Mouse (Mus musculus) right cerebral cortex, postnatal 4 days (tissue): ENCODE data around the gene Zfp512.
"Not testable (repeated sequence)": the region's sequence is repeated elsewhere in the genome, so short reads cannot be mapped to it uniquely, and the experiment has no call there.

Experiments used
- DNase-seq: peaks from one replicate; pipeline ENCODE4 v3.0.0-alpha.2; 2022

Gene Zfp512

DNA sequence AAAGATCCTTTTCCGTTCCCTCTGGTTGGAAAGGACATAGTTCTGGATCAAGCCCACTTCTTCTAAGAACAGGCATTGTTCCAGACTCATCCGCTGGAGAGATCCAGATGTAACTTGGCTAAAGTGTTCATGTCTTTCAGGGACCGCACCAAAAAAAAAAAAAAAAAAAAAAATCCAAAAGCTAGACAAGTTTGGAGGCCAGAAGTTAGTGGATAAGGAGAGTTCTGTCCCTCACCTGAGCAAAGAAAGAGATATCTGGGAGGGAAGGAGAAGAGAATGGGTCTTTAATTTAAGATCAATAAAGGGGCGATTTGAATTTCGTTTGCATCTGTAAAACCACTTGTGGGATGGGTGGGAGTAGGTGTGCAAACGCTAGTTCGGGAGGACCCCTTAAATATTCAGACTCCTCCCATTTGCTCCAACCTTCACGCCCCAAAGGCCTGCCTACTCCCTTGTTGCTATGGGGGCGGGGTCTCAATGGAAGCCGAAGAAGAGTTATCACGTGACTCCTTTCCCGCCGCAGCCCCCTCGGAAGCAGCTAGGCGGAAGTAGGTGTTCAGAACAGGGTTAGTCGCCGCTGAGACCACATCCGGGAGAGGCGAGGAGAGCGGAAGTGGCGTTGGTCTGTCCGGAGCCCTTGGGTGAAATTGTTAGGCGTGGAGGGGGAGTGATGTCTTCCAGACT, at the start of gene Zfp512:
Zfp512 (plus strand) TSS at position 554 of the 684 bp plus-strand sequence.
- DNase-seq = peak; percentile 87

DNA sequence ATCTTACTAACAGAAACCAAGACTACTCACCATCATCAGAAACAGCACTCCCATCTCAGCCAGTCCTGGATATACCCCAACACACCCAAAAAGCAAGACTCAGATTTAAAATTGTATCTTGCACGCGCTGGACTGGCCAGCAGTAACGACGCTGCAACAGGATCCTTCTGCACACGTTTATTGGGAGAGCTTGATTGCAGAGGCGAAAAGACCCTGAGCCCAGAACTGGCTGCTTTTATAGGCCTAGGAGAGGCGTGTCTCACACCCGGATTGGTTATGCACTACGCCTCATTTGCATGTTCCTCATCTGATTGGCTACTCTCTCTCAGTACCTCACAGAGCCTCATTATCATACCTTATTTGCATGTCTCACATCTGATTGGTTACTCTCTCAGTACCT, 17.5 kb upstream of the Zfp512 start:
- not testable (repeated sequence) for DNase-seq

DNA sequence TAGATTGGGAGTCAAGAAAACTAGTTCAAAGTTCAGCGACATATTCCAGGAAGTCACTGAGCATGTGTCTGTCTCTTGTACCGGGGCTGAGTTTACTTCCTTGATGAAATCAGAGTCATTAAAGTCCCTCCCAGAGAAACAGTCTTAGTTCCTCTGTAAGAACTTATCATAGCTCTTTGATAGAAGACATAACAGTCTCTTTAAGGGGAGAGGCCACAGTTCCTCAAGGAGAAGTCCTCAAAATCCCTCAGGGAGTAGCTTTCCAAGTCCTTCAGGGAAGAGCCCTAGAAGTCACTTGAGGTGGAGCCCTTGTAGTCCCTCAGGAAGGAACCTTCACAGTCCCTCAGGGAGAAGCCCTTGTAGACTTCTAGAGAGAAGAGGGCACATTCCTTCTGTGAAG, 895 bp upstream of the Zfp512 start:
- no peak for DNase-seq

DNA sequence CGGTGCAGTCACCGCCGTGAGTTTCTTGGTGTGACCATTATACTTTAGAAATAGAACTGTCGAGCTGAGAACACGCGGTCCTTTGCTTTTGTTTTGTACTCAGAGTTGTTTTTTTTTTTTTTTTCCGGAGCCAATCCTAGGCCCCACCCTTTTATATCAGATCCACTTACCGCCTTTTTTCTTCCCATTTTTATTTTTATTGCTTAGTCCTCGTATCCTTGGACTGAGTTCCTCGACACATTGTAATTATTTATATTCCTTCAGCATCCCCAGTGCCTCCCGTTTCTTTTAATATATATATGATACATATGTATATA, 289 bp downstream of the Zfp512 start:
- no peak for DNase-seq

DNA sequence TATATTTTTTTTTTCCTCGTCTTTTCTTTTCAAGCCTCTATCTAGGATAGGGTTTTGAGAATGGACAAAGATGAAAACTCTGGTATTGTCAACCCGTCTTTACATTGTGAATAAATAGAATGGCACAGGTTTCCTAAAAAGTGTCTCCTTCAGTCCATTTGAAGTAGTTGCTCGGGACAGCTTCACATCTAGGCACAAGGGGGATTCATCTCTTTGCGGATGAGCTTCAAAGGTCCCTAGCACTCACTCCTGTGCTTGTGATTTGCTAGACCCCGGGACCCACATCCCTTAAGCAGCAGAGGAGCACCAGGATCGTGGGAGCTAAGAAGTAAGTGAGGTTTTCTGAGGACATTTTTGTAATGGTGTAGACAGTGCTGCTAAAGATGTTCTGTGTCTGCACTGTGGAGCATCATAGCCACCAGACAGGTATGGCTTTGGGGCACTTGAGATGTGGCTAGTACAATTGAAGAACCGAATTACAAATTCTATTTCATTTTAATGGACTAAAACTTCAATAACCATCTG, 717 bp downstream of the Zfp512 start:
- DNase-seq = no peak

DNA sequence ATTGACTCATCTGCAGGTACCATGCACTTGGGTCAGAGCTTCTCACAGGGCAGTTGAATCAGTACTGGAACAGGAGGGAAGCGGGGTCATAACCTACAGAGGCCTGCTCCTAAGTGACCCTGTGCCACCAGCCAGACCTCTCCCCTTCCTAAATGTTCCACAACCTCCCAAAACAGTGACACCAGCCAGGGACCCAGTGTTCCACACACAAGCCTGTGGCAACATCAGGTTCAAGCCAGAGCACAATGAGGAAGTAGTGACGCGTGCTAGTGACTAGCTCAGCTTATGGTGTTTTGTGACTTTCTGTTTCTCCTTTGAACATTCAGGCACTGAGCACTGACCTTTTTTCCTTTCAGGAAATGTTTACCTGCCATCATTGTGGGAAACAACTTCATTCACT, 15.6 kb downstream of the Zfp512 start:
- DNase-seq = no peak

DNA sequence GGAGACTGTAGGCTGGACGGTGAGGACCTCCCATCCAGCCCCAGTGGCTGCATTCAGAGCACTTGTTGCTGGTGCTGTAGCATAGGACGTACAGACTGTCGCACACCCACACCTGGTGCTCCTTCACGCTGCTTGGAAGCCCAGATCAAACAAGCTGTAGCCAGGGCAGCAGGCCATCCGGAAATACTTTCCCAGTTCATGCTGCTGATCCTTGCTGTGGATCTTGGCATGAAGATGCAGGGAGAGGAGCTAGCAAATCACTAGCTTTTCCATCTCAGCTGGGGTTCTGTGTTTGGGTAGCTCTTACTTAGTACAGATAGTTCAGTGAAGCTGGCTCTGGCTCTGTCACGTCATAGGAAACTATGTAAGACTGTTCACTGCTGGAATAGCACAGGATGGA, 17.5 kb downstream of the Zfp512 start:
- DNase-seq = no peak

DNA sequence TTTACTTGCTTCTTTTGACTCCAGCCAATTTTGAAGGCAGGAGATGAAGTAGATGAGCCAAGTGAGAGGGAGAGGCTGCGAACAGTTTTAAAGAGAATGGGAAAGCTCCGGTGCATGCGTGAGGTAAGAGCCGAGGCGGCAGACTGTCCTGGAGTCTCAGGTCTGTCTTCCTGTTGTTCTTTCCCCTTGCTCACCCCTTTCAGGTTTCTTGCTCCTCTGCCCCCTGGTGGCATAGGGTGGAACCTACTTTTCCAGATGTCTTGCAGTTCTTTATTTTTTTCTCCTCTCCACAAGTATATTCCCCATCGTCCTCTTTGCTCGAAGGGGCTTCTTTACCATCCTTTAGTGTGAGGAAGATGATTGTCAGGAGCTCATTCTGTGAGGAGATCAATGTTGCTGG, 18.1 kb downstream of the Zfp512 start:
- peak; percentile 63 for DNase-seq

DNA sequence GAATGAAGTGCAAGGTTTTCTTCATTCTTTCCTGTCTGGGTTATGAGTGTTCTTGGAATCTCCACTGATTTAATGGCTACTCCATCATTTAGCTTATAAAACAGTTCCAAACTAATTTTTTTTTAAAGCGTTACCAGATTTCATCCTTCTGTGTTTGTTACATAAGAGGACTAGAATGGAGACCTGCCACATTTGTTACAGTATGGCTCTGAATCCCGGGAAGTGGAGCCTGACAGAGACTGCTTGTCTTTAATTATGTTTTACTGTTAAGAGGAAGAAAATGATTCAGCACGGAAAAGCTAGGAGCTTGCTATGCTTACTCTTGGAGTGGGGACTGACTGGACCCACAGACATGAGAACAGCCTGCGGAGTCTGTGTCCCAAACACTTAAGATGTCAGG, 28.3 kb downstream of the Zfp512 start:
- DNase-seq = no peak

DNA sequence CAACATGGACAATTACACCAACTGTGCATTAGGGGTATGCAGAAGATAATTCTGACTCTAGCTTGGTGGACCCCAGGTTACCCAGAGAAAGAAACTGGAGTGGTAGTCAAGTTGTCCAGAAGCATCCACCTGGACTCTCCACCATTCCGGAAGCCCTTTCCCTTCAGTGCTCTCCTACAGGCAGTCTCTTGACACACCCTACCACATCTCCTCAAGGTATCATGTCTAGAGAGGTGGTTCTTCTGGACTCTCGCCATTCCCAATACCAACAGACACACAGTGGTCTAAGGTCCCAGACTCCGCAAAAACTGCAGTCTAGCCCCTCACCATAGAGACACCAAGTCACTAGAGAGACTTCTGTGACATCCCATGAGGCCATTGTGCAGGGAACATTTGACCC, 33.2 kb downstream of the Zfp512 start, which contains the start of gene 4930548H24Rik:
4930548H24Rik (plus strand) TSS at position 301 of the 400 bp plus-strand sequence.
- DNase-seq = no peak

DNA sequence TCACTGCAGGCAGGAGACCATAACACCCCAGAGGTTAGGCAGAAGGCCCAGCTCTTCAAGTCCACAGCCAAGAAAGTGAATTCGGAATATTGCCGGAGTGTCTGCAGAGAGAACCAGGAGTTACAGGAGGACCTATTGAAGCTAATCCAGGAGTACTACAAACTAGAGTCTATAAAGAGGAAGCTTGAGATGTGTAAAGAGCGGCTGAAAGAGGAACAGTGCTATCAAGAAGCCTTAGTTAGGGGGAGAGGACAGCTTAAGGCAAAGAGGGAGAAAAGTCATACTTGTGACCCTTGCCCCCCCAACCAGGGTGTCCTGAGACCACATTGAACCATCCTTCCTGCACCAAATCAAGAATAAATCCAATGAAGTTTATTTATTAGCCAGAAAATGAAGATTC, 35.7 kb downstream of the Zfp512 start:
- DNase-seq = no peak

DNA sequence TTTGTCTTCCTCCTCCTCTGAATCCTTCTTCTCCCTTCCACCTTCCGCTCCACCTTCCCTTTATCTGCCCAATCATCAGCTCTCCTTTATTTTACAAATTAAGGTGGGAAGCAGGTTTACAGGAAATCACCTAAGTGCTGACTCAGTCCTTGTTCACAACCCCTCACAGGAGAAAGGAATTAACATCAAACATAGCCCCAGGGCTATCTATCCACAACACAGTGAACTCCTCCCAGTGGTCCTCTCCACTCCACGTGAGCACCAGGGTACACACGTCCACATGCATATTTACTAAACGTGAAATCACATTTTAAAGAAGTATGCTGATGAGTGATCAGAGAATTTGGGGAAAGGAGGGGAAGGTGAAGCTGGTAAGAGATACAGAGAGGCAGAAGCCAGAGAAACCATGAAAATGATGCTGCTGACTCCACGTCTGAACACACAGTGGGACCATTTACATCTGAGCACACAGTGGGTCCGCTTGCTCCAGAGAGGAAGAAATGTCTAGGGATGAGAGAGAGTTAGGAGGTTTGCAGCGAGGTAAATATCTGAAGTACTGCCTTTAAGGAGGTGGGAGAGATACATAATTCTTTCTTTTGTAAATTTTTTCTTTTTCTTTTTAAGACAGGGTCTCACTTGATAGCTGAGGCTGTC, 37.0 kb downstream of the Zfp512 start:
- DNase-seq = no peak

DNA sequence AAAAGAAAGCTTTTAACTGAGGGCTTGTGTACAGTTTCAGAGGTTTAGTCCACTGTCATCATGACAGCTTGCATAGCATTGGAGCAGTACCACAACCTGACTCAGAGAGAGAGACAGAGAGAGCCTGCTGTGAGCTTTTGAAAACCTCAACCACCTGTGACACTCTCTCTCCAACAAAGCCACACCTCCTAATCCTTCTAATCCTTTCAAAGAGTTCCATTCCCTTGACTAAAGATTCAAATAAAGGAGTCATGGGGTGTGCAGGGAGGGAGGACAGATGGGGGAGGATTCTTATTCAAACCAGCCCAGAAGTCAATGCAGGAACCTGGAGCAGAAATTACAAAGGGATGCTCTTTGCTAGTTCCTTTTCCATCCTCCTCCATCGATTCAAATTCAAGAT, 39.8 kb downstream of the Zfp512 start:
- DNase-seq = no peak

DNA sequence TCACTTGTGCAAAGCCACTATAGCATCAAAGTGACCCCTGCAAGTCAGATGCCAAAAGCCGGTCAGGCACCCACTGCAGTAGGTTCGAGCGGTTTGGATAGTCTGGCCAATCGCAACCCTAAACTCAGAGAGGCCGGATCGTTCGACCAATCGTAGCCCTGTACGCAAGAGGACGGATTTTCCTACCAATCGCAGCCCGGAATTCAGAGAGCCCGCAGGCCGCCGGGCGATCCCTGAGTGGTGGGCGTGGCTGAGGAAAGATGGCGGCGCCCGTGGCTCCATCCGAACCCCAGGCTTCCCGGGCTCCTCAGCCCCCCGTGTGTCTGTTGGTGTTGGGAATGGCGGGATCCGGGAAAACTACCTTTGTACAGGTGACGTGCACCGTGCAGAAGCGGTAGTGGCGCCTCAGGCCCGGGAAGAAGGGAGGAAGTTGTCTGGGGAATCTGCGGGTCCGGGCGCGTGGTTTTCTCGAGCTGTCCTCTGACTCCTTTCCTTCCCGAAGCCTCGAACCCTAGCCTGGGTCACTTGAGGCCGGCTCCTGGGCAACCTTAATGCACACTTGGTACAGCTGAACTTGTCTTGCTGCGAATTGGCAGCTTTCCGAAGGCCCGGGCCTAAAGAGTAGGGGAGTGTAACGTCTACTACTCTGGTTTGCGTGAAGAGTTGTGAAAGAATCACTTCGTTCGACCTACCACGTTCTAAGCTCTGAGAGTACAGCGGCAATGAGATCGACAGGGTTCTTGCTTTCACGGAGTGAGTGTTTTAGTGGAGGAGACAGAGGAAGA, 42.5 kb downstream of the Zfp512 start, which contains the start of gene Gpn1:
Gpn1 (plus strand) TSS at position 229 of the 785 bp plus-strand sequence.
- peak; percentile 86 for DNase-seq

DNA sequence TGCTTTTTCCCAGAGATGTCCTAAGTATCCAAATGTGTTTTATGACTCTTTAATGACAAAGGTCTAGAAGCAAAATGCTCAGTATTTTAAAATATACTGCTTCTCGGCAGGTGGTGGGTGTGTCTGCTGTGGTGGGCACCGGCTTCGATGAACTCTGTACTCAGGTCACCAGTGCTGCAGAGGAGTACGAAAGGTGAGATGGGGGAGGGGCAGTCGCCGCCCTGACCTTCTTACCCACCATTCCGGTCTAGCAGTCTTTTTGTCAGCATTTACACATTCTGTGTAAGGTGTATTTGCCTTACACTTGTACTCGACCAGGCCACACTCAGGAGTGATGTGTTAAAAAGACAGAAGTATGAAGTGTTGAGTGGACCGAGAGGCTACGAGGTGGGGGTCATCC, 52.6 kb downstream of the Zfp512 start:
- DNase-seq = no peak

DNA sequence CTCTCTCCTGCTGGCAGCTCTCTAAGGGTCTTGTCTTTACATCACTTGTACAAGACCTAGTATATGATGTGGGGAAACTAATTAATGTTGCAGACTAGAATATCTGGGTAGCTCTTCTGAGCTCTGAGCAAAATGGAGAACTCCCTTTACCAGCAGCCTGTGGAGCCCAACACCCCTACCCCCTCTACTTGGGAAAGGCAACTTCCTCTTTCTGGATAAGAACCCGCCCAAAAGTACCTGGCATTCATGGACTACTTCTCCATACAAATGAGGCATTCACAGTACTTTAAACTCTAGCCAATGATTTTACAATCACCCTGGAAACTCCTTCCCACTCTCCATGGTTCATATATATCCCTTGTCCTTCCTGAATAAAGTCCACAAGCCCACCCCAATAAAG, 60.2 kb downstream of the Zfp512 start:
- no peak for DNase-seq

DNA sequence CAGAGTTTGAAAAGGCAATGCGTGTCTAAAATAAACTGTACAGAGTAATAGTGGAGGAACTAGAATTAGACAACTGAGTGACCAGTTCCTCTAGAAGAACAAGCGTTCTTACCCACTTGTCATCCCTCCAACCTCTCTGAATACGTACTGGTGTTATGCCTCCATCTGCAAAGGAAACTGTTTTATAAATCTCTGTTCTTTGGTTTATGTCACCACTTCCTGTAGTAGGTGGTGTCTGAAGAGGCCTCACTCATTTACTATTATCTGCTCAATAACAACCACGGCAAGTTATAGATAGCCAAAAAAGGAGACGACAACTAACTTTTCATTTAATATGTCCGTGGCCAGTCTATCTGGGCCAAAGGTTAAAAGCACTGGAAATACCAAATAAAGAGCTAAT, 68.3 kb downstream of the Zfp512 start:
- no peak for DNase-seq

DNA sequence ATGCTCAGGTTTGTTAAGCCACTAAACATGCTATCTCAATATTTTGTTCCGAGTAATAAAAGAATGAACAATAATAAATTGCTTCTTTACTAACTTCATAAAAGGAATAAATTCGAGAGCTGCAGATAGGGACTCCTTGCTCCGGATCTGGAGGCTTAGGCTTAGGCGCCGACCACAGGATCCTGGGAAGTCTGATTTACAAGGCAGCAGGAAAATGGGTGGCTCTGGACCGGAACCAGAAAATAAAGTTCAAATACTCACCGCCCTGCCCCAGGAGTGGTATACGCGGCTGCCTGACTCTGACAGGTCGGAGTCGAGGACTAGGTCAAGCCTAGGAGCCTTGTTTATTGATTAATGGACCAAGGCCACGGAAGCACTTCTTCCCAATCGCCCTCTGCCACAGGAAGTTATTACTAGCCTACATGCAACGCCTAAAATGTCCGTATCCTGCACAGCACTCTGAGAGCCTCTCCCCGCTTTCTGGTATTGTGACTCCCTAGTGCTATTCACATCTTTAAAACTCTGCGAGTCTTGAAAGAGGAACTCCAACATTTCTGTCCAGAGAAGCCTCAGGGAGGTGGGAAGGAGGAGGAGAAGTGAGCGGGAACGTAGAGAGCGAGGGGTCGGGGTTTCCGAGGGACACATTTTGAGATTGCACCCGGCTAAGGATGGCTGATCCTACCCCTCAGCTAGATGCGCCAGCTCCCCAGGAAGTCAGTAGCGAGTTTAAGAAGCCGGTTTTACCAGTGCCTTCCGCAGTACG, 74.3 kb downstream of the Zfp512 start, which contains the start of gene Slc4a1ap:
Slc4a1ap (plus strand) TSS at position 642 of the 763 bp plus-strand sequence.
- peak; percentile 77 for DNase-seq

DNA sequence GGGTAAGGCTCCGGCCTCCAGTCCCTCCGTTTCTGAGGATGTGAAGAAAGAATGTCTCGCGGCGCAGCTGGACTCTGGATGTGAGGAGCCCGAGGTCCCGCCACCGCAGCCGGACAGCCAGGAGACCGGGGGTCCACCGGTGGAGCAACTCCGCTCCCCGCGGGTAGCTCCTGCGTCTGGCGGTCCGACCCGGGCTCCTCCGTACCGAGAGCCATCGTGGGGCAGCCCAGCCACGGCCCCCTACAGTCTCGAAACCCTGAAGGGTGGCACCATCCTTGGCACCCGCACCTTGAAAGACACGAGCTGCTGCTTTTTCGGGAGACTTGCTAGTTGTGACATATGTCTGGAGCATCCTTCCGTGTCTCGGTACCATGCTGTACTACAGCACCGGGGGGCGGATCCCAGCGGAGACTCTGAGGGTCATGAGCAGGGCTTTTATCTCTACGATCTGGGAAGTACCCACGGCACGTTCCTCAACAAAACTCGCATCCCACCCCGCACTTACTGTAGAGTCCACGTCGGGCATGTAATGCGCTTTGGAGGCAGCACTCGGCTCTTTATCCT, 75.0 kb downstream of the Zfp512 start:
- no peak for DNase-seq

DNA sequence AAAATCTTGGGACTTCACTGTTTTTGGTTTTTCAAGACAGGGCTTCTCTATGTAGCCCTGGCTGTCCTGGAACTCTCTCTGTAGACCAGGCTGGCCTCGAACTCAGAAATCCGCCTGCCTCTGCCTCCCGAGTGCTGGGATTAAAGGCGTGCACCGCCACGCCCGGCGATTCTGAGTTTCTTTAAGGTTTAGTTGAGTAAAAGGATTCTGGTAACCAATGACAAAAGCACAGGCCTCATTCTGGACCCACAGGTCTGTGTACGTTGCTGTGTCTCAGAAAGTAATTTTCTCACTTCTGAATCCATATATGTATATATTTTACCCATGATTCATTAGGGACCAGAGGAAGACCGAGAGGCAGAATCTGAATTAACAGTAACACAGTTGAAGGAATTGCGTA, 75.5 kb downstream of the Zfp512 start, which contains the start of gene Supt7l:
Supt7l (minus strand) TSS at position 101 of the 400 bp plus-strand sequence.
- DNase-seq = not testable (repeated sequence)

DNA sequence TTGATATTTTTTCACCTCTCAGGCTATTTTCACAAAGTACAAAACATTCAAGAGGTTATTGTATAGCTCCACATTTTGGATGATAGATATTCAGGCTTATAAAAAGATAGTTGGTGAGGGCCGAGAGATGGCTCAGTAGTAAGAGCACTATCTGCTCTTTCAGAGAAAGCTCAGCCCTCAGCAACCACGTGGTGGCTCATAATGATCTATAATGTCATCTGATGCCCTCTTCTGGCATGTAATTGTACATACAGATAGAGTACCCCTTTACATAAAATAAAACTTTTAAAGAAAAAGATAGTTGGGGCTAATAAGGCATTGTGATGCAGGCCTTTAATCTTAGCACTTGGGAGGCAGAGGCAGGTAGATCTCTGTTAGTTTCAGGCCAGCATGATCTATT, 76.3 kb downstream of the Zfp512 start:
- DNase-seq = no peak
